Mouse (Mus musculus): ENCODE results near the gene Ccdc114.

The Ccdc114 gene

DNA sequence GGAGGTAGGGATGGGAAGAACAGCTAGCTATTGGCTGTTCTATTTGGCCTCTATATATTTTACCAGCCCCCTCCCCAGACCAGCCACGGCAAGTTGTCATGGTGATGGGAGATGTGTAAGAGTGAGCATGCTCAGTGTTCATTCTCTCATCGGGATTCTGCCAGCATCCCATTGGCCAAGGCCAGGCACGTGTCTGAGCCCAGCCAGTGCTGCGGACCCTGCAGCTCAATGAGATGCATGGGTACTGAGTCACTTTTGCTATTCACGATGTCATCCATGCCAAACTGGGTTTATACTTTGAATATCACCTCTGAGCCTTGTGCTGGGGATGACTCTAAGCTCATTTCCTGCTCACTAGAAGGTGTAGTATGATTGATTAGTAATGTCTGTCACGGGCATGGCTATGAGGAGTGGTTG, 49.4 kb downstream of the Ccdc114 start:
- ATAC-seq (ENCODE audit: insufficient number of reproducible peaks, low FRiP score, low TSS enrichment) = no peak

DNA sequence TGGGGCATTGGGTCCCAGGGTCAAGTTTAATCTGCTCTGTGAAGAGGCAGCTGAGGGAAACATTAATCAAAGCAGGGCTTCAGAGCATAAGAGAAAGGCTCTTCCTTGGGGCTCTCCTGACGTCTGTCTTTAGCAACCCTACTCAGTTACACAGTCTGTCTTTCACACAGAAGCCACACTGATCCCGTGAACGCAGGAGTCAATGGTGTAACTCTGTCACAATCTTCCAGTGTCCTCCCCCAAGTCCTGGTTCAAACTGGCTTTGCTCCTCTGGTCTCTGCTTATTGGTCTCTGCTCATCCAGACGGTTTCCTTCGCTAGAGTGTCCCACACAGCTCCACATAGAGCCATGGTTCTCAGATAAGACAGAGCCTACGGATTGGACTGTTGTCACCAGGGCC, 50.2 kb downstream of the Ccdc114 start:
- no peak for ATAC-seq (ENCODE audit: insufficient number of reproducible peaks, low FRiP score, low TSS enrichment)

GRCm38 (mm10) chr7:45974512-45974911, 50.6 kb downstream of the Ccdc114 start:
- ATAC-seq (ENCODE audit: insufficient number of reproducible peaks, low FRiP score, low TSS enrichment) = no peak

- no peak for ATAC-seq (ENCODE audit: insufficient number of reproducible peaks, low FRiP score, low TSS enrichment)
These were observed 57.7 kb downstream of the Ccdc114 start for GRCm38 (mm10) chr7:45981612-45982011.

GRCm38 (mm10) chr7:45986893-45987292, 63.0 kb downstream of the Ccdc114 start:
- ATAC-seq (ENCODE audit: insufficient number of reproducible peaks, low FRiP score, low TSS enrichment) = no peak

GRCm38 (mm10) chr7:45988344-45988743, 64.5 kb downstream of the Ccdc114 start:
- no peak for ATAC-seq (ENCODE audit: insufficient number of reproducible peaks, low FRiP score, low TSS enrichment)

DNA sequence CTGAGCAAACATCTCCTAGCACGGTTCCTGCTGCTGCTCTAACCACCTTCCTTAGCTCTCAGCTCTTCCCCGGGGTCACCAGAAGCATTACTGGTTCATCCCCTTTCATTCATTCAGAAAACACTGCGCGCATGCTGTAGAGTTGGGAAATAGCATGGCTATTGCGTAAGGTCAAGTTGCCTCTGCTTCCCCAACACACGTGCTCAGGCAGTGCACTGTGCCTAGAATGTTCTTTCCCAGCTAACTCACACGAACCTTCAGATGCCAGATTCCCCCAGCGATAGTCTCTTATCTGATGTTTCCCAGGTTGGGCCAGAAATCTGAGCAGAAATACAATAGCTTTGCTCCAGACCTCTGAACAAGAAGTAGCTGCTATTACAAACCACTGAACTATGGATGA, 68.6 kb downstream of the Ccdc114 start:
- no peak for ATAC-seq (ENCODE audit: insufficient number of reproducible peaks, low FRiP score, low TSS enrichment)
